Mouse (Mus musculus) forebrain, postnatal 0 days (tissue): Measurements from ENCODE around the gene Btbd2. TPM values are rescaled to one million over a fixed set of nuclear protein-coding genes. Genes with fewer than 3 reads are reported as not detected.
"Not testable (repeated sequence)": the region's sequence is repeated elsewhere in the genome, so short reads cannot be mapped to it uniquely, and the experiment has no call there.

Source experiments
- ATAC-seq: fragments of 200-750 bp; cut with Nextera tagmentation; 2 replicates; pipeline ENCODE4 v1.8.0; 2017; ENCODE audit warnings: mild to moderate bottlenecking, moderate library complexity
- DNase-seq: peaks from one replicate; pipeline ENCODE4 v3.0.0-alpha.2; 2015
- H3K27ac ChIP-seq: fragments of 300-500 bp; sonication (generic); 2 replicates; pipeline ENCODE4 v1.5.1; 2014; ENCODE audit warnings: low read depth, mild to moderate bottlenecking, antibody characterized with exemption, low read length, moderate library complexity, mixed read lengths
- H3K27me3 ChIP-seq: fragments of 300-500 bp; sonication (generic); 2 replicates; pipeline ENCODE4 v1.6.1; 2014; ENCODE audit warnings: mild to moderate bottlenecking, low read length, mixed read lengths; ENCODE audit not compliant: insufficient read depth
- H3K36me3 ChIP-seq: fragments of 300-500 bp; sonication (generic); 2 replicates; pipeline ENCODE4 v1.6.1; 2014; ENCODE audit warnings: mild to moderate bottlenecking, moderate library complexity; ENCODE audit not compliant: insufficient read depth
- H3K4me1 ChIP-seq: fragments of 300-500 bp; sonication (generic); 2 replicates; pipeline ENCODE4 v1.6.1; 2014; ENCODE audit warnings: antibody characterized with exemption; ENCODE audit not compliant: insufficient read depth
- H3K4me2 ChIP-seq: fragments of 300-500 bp; sonication (generic); 2 replicates; pipeline ENCODE4 v1.6.1; 2014; ENCODE audit warnings: low read depth, mild to moderate bottlenecking, moderate library complexity
- H3K4me3 ChIP-seq: fragments of 300-500 bp; sonication (generic); 2 replicates; pipeline ENCODE4 v1.5.1; 2014; ENCODE audit warnings: low read depth, low read length, mixed read lengths
- H3K9ac ChIP-seq: fragments of 300-500 bp; sonication (generic); 2 replicates; pipeline ENCODE4 v1.6.1; 2014; ENCODE audit warnings: mild to moderate bottlenecking
- H3K9me3 ChIP-seq: fragments of 300-500 bp; sonication (generic); 2 replicates; pipeline ENCODE4 v1.6.1; 2016; ENCODE audit warnings: low read length
- CTCF ChIP-seq: sonication (generic); IDR thresholded peaks from 2 replicates; pipeline ENCODE4 v1.5.1; 2016; ENCODE audit warnings: antibody characterized with exemption, control low read depth, low read depth
- WGBS: fragments of 180-500 bp; shearing (Covaris S2); extraction: QIAGEN DNeasy Blood & Tissue Kit; methylation state at CpG from one replicate; pipeline ENCODE4 v1.1.7; 2014; 5-methylcytosine and 5-hydroxymethylcytosine counted together
- polyA plus RNA-seq: library from polyadenylated mRNA; unstranded; fragments of >200 nt; fragmentation: Nextera tagmentation; extraction: Ambion mirVana; gene quantifications from 2 replicates; pipeline ENCODE4 v1.2.1, GENCODE M21; 2015
- total RNA-seq: library from RNA; depleted of rRNA; stranded (reverse); fragments of >200 nt; gene quantifications from 2 replicates; pipeline ENCODE4 v1.2.3, GENCODE M21; 2014

Gene Btbd2
- total and polyA plus RNA-seq, 2 experiments from 2014 or later: 77.6 to 131 TPM

DNA sequence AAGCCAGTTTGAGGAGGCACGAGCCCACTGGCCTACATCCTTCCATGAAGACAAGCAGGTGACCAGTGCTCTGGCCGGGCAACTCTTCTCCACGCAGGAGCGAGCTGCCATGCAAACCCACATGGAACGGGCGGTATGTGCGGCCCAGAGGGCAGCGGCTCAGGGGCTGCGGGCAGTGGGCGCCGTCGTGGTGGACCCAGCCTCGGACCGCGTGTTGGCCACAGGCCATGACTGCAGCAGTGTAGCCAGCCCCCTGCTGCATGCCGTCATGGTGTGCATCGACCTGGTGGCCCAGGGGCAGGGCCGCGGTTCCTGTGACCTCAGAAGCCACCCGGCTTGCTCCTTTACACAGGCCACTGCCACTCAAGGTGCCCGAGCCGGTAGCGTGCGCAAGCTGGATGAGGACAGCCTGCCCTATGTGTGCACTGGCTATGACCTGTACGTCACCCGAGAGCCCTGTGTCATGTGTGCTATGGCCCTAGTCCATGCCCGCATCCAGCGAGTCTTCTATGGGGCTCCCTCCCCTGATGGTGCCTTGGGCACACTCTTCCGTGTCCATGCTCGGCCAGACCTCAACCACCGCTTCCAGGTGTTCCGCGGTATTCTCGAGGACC lies 50.0 kb downstream of the Btbd2 start:
- Histone ChIP-seq H3K4me1 (peaks cover 12% of the 10 kb centered on the region; the same call in 1 of the 2 replicates), H3K27me3 (no peaks in the 10 kb centered on the region), H3K36me3 (peaks cover 38% of the 10 kb centered on the region), H3K27ac (no peak overlapping the region), H3K4me2 (no peak overlapping the region), H3K4me3 (no peak overlapping the region), H3K9ac (no peak overlapping the region), H3K9me3 (no peaks in the 10 kb centered on the region)
- 96% methylated on average over 34 of the region's 34 CpGs for WGBS
- TF ChIP-seq CTCF: no peak
- DNase-seq (no peak), ATAC-seq (no peak)

DNA sequence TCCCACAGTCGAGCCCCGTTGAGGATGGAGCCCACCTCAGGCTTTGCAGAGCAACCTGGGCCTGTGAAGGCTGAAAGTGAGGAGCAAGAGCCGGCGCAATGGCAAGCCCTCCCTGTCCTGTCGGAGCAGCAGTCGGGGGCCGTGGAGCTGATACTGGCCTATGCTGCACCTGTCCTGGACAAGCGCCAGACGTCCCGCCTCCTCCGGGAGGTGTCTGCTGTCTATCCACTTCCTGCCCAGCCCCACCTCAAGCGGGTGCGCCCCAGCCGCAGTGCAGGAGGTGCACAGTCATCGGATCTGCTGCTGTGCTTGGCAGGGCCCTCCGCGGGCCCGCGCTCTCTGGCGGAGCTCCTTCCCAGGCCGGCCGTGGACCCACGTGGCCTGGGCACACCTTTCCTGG lies 50.6 kb downstream of the Btbd2 start:
- H3K4me3 ChIP-seq: no peak overlapping the region
- H3K4me1 ChIP-seq: peaks cover 12% of the 10 kb centered on the region; the same call in 1 of the 2 replicates
- no peak overlapping the region for H3K4me2 ChIP-seq
- ATAC-seq (no peak), DNase-seq (no peak)
- no peaks in the 10 kb centered on the region for H3K27me3 ChIP-seq
- WGBS: 91% methylated on average over 23 of the region's 23 CpGs
- no peak for TF ChIP-seq CTCF
- no peaks in the 10 kb centered on the region for H3K9me3 ChIP-seq
- peaks cover 38% of the 10 kb centered on the region for H3K36me3 ChIP-seq
- H3K27ac ChIP-seq: no peak overlapping the region
- H3K9ac ChIP-seq: no peak overlapping the region

- not testable (repeated sequence) for H3K9me3 ChIP-seq, DNase-seq, H3K9ac ChIP-seq, H3K4me3 ChIP-seq, H3K4me2 ChIP-seq, H3K27ac ChIP-seq, H3K27me3 ChIP-seq, ATAC-seq
- H3K36me3 ChIP-seq: peaks cover 38% of the 10 kb centered on the region
- H3K4me1 ChIP-seq: peaks cover 12% of the 10 kb centered on the region; the same call in 1 of the 2 replicates
- 85% methylated on average over 4 of the region's 4 CpGs for WGBS
These were observed 51.1 kb downstream of the Btbd2 start, which contains the start of gene Gm49322 for GRCm38 (mm10) chr10:80605721-80606120. TSS of gene Gm49322 (plus strand) at chr10:80606021.

DNA sequence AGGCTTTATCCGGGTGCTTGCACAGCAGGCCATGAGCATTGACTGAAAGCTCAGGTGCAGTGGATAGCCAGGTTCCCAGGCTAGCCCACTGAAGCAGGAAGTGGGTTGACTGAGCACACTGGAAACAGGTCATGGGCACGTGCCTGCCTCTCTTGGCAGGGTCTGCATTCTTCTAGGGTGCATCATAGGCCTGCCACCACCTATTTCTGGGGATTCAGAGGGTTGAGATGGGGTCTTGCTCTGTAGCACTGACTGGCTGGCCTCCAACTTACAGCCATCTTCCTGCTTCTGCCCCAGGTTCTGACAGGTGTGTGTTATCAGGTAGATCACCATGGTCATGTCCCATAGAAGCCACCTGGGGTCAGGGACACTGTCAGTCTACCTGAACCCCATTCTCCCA lies 51.9 kb downstream of the Btbd2 start:
- ATAC-seq (no peak), DNase-seq (no peak)
- Histone ChIP-seq H3K9ac (no peak overlapping the region), H3K9me3 (no peaks in the 10 kb centered on the region), H3K4me1 (peaks cover 12% of the 10 kb centered on the region; the same call in 1 of the 2 replicates), H3K4me3 (no peak overlapping the region), H3K27me3 (no peaks in the 10 kb centered on the region), H3K27ac (no peak overlapping the region), H3K4me2 (no peak overlapping the region), H3K36me3 (peaks cover 38% of the 10 kb centered on the region)
- WGBS: 93% methylated on average over 2 of the region's 2 CpGs
- TF ChIP-seq CTCF: no peak

- ATAC-seq (no peak), DNase-seq (no peak)
- no peaks in the 10 kb centered on the region for H3K9me3 ChIP-seq
- H3K9ac ChIP-seq: peak overlapping the region; percentile 57; the same call in 1 of the 2 replicates
- H3K4me2 ChIP-seq: peak overlapping the region; percentile 66
- H3K27ac ChIP-seq: no peak overlapping the region
- H3K36me3 ChIP-seq: peaks cover 30% of the 10 kb centered on the region
- WGBS: 96% methylated on average over 7 of the region's 7 CpGs
- peaks cover 12% of the 10 kb centered on the region; the same call in 1 of the 2 replicates for H3K4me1 ChIP-seq
- no peak for TF ChIP-seq CTCF
- no peaks in the 10 kb centered on the region; the same call in 1 of the 2 replicates for H3K27me3 ChIP-seq
- H3K4me3 ChIP-seq: no peak overlapping the region
These were observed 52.8 kb downstream of the Btbd2 start for GRCm38 (mm10) chr10:80604001-80604509.

- no peak for ATAC-seq
- peaks cover 12% of the 10 kb centered on the region; the same call in 1 of the 2 replicates for H3K4me1 ChIP-seq
- H3K36me3 ChIP-seq: peaks cover 23% of the 10 kb centered on the region
- H3K9ac ChIP-seq: peak overlapping the region; percentile 57
- peak overlapping the region; percentile 66 for H3K4me2 ChIP-seq
- peak overlapping the region; percentile 93 for H3K27ac ChIP-seq
- no peaks in the 10 kb centered on the region; the same call in 1 of the 2 replicates for H3K27me3 ChIP-seq
- no peaks in the 10 kb centered on the region for H3K9me3 ChIP-seq
- peak overlapping the region; percentile 64 for H3K4me3 ChIP-seq
- no peak for TF ChIP-seq CTCF
- DNase-seq: no peak
- 36% methylated on average over 7 of the region's 7 CpGs for WGBS
These were observed 53.5 kb downstream of the Btbd2 start for GRCm38 (mm10) chr10:80603364-80603763.

DNA sequence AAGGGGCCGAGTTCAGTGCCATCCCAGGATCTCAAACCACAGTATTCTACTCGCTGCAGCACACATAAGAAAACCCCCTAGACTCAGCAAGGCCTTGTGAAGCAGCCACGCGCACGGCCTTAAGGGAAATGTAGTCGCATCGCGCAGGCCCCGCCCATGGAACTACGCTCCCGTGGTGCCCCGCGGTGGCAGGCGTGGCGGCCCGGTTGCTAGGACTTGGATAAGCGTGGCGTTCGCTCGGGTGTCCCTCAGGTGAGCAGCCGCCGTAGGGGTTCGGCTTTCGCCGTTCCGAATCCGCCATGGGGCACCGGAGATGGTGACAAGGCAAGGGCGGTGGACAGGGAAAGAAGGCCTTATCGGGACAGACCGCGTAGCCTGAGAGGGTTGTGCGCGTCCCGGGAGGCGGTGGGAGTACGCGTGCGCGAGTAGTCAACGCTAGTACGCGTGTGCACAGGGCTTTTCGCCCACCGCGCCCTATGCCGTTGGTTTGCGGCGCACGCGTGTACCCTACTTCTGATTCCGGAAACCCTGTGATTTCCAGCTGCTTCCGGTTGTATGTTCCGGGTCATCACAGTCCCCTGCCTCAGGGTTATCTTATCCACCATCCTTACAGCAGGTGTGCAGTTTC lies 54.1 kb downstream of the Btbd2 start, which contains the start of the genes Scamp4 and Adat3:
Gene Scamp4, plus strand, starts transcription at position 175 of the 628 bp plus-strand sequence.
Gene Adat3, plus strand, starts transcription at position 183 of the 628 bp plus-strand sequence.
- DNase-seq (peak; percentile 98), ATAC-seq (peak; percentile 98)
- Histone ChIP-seq H3K4me1 (peaks cover 12% of the 10 kb centered on the region; the same call in 1 of the 2 replicates), H3K9me3 (no peaks in the 10 kb centered on the region), H3K9ac (peak within 1 kb of the TSS; percentile 57), H3K4me3 (peak within 1 kb of the TSS; percentile 64), H3K4me2 (peak within 1 kb of the TSS; percentile 66), H3K27ac (peak within 1 kb of the TSS; percentile 93), H3K27me3 (no peaks in the 10 kb centered on the region; the same call in 1 of the 2 replicates), H3K36me3 (peaks cover 18% of the 10 kb centered on the region)
- TF ChIP-seq CTCF: 0 out of 2 replicates have a peak, but pooled peaks have one; percentile 7
- 1% methylated on average over 54 of the region's 54 CpGs for WGBS
